Mouse (Mus musculus): ENCODE measurements around the gene Dbndd2.

Dbndd2 gene

DNA sequence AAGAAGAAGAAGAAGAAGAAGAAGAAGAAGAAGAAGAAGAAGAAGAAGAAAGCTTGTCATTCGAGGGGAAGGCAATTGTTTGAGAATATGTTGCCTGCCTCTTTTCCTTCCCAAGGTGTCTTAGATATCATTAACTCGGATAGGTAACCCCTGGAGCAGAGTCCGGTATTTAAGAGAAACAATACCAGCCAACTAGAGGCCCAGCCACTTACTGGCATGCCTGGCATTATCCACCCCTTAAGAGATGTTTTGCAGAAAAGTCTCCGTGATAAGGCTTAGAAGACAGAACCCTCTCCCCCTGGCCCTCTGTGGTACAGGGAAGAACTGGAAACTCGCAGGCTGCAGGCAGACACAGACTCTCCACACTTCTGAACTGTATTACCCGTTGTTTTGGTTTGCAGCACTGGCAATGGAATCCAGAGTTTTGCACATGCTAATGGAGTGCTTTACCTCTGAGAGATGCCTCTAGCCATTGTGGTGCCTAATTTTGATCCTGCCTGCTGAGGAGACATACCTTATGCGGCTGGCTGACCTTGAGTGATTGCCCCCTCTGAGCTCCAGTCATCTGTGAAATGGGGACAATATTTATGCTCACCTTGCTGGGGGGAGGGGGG is 31.9 kb upstream of the Dbndd2 start:
- no peak for DNase-seq (ENCODE audit: low spot score)

- DNase-seq (ENCODE audit: low spot score): no peak
These were observed 31.1 kb upstream of the Dbndd2 start for GRCm38 (mm10) chr2:164454846-164455245.

DNA sequence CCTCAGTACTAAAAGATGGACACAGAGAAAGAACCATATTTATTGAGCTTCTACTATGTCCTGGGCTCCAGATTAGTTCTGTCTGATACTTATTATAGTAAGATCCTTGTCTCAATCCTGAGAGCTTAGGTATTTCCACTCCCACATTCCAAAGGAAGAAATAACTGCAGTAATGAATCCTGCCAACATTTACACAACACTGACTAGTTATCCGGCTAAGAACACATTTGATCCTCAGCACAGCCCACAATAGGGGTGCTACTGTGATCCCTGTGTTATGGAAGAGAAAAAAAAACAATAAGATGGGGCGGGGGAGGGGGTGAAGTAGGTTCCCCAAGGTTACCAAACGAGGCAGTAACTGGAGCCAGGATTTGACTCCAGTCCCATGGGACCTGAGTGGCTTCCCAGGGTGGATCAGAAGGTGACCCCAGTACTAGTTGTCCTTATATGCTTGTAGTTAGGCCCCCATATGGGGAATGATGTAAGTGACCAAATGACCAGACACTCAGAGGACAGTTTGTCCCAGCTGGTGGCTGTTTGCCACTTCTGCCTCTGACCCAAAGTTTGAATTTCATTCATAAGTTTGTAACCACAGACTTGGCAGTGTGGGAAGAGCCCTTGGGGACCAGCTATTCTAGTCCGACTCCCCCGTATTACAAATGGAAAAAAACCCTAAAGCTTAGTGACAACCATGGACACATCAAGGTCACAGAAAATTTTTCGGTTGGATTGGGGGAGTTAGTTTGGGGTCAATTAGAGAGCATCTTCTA is 30.3 kb upstream of the Dbndd2 start:
- DNase-seq (ENCODE audit: low spot score): no peak

DNA sequence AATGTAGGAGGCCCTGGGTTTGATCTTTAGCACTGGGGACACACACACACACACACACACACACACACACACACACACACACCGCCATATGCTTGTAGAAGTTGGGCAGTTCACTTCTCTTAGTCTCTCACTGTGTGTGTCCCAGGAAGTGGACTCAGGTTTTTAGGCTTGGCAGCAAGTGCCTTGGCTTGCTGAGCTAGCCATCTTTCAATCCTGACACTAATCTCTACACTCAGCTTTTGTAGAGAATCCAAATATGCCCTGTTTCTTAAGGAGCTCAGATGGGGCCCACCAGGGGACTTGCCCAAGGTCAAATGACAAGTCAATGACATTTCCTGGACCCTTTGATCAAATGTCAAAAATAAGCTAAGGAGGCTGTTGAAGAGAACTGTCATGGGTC is 29.5 kb upstream of the Dbndd2 start:
- no peak for DNase-seq (ENCODE audit: low spot score)

DNA sequence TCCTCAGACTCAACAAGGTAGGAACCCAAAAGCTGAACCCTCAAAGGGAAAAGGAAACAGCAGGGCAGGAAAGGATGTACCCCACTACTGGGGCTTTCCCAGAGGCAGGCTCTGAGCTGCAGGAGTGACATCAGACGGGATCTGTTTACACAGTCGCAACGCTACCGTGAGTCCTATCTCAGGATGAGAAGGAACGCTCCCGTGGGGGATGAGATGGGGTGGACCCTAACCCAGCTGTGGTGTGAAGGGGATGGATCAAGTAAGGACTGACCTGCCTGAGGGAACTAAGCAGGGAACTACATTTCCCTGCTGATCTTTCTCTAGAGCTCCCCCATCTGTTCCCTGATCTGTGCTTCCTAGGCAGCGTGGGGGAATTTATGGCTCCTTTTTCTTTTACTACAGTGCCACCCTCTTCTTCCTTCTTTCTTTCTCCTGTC is 29.0 kb upstream of the Dbndd2 start, which contains the start of gene Sys1:
Gene Sys1, plus strand, starts transcription at position 101 of the 437 bp plus-strand sequence.
- no peak for DNase-seq (ENCODE audit: low spot score)

DNA sequence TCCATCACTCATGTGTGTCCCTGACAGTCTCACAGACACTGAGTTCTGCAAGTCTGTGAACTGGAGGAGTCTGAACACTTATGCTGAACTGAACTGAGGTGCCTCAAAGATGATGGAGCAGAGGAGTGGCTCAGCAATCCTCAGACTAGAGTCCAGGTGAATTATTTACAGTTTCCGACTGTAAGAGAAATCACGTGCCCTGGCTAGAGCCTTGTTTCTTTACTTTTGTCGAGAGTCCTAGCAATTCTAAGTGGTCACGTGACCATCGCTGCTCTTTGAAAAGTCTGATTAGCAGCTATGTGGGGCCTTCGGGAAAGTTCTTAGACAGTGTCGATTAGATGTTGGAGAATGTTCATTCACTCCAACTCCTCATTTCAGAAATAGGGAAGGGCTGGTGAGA is 28.0 kb upstream of the Dbndd2 start:
- no peak for DNase-seq (ENCODE audit: low spot score)

- no peak for DNase-seq (ENCODE audit: low spot score)
These were observed 27.4 kb upstream of the Dbndd2 start for GRCm38 (mm10) chr2:164458535-164458934.

DNA sequence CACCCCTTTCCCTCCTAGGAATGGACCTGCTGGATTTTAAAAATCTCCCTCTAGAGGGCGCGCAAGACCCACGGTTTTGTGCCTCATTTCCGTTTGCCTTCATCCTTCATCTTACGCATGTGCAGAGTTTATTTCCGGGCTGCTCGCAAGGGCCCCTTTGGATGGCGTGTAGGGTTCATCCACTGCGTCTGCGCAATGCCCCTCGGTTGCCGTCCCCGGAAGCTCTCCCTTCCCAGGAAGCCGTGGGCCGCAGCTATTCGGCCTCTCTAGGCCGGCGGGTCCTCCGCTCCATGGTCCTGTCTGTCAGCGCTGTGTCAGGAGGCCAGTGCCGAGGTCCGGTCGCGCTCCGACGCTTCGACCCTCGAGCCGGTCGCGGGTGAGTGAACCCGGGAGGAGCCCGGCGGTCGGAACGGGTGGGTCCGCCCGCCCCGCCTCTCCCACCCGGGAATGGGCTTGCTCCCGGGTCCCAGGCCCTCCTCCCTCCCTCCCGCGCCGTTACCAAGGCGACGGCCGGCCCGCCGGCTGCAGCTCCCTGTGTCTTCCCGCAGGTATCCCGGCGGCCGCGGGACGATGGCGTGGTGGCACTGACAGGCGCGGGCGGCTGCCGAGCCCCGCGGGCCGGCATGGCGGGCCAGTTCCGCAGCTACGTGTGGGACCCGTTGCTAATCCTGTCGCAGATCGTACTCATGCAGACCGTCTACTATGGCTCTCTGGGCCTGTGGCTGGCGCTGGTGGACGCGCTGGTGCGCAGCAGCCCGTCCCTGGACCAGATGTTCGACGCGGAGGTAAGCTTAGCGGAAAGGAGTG is 25.0 kb upstream of the Dbndd2 start, which contains the start of gene Gm20458:
Gene Gm20458, plus strand, starts transcription at position 223 of the 807 bp plus-strand sequence.
- DNase-seq (ENCODE audit: low spot score): peak; percentile 78

DNA sequence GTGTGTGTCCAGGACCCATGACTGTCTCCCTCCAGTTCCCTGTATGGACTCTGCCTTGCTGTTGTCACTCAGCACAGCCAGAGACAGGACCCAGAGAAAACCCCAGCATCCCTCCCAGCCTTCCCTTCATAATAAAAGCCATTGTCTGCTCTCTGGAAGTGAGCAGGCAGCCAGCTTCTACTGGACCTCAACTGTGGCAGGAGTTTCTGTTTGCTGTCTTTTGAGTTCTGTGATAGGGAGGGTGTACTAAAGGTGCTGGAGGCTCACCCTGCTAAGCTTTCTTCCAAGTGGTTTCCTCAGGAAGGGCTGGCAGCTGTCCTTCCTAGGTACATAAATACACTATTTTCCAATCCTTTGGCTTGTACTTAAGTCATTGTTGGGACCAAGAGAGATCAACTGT is 20.7 kb upstream of the Dbndd2 start:
- DNase-seq (ENCODE audit: low spot score): no peak

DNA sequence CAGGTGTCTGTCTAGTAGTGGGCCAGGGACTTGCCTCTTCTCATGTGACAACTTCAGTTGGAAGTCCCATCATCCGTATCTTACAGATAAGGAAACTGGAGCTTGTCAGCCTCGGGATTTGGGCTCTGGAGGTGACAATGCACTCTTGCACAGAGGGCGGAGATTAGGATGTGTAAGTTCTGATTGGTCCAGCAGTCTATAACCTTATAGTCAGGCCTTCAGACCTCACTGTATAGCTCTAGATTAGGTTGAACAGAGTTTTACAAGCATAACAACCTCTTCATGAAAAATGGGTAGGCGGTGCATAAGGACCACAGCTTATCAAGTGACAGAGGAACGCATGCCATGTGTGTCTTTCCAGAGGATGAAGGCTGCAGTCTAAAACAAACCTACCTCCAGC is 19.1 kb upstream of the Dbndd2 start:
- no peak for DNase-seq (ENCODE audit: low spot score)

GRCm38 (mm10) chr2:164470254-164470653 is 15.7 kb upstream of the Dbndd2 start:
- no peak for DNase-seq (ENCODE audit: low spot score)

- DNase-seq (ENCODE audit: low spot score): no peak
These were observed 12.3 kb upstream of the Dbndd2 start, which contains the start of gene Trp53tg5 for GRCm38 (mm10) chr2:164473624-164474023. Gene Trp53tg5 (minus strand): TSS chr2:164473724.

DNA sequence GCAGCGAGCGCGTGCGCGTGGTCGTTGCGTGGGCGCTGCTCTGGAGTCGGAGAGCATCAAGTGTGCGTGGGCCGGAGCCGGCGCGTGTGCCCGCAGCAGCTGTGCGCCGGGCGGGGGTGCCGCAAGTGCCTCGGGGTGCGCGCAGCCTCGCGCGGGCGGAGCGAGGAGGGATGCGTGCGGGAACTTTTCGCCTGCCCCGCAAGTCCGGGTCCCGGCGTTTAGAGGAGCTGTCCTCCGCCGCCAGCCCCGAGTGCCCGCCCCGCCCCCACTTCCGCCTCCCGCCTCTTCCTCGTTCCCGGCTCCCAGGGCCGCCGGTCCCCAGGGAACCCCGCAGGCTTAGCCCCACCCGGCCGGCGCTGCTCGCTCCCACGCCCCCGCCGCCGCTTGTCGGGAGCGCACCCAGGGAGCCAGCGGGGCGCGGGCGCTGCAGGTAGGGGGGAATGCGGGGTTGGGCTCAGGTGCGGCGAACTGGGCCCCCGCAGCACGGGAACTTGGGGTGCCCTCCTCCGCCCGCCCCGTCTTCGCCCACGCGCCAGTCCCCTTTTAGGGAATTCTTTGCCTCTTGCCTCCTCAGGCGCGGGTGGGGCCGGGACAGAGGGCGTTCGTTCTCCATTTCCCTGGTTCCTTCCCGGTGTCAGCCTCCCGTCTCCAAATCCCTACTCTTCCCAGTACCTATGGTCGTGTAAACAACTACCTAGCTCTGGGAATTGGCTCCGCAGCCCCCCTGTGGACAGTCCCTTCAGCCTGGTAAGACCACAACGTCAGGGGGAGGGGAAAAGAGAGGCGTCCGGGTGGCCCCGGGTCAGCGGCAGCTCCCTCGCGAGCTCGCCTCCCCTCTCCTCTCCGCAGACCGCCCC is 580 bp downstream of the Dbndd2 start:
- DNase-seq (ENCODE audit: low spot score): no peak

- DNase-seq (ENCODE audit: low spot score): no peak
These were observed 1.2 kb downstream of the Dbndd2 start for GRCm38 (mm10) chr2:164487115-164487527.

- no peak for DNase-seq (ENCODE audit: low spot score)
These were observed 1.9 kb downstream of the Dbndd2 start for GRCm38 (mm10) chr2:164487812-164488211.

DNA sequence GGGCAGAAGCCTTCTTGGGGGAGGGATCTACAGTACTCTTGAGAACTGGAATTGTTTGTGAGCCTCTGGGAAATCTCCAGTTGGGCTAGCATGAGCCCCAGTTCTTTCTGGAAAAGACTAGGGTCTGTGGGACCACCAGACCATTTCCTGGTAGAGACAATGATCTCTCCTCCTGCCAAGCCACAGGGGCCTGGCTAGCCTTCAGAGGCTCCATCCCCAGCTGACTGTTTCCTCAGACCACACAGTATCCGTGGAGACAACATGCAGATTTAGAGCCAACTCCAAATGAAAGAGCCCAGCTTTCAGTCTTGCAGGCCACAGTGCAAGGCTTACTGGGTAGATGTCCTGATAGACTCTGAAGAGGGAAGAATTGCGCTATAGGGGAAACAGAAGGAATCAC is 8.2 kb downstream of the Dbndd2 start:
- DNase-seq (ENCODE audit: low spot score): no peak

DNA sequence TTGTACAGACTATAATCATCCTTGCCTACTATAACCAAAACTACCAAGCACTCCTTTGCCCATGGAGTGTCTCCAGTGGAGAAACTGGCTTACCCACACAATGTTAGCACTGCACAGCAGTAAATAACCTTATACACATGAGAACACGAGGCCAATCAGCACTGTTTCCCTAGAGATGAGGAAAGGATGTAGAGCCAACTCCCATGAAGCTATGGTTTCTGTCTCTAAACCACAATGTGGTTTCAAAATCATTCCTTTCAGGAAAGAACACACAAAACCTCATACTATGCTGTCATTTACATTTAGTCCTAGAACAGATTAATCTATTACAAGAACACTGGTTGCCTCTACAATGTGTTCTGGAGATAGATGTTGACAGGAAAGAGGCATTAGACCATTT is 10.4 kb downstream of the Dbndd2 start:
- no peak for DNase-seq (ENCODE audit: low spot score)

- DNase-seq (ENCODE audit: low spot score): peak; percentile 77
These were observed 11.2 kb downstream of the Dbndd2 start, which contains the start of gene Pigt for GRCm38 (mm10) chr2:164496847-164497690. Gene Pigt (plus strand): TSS chr2:164497520.

DNA sequence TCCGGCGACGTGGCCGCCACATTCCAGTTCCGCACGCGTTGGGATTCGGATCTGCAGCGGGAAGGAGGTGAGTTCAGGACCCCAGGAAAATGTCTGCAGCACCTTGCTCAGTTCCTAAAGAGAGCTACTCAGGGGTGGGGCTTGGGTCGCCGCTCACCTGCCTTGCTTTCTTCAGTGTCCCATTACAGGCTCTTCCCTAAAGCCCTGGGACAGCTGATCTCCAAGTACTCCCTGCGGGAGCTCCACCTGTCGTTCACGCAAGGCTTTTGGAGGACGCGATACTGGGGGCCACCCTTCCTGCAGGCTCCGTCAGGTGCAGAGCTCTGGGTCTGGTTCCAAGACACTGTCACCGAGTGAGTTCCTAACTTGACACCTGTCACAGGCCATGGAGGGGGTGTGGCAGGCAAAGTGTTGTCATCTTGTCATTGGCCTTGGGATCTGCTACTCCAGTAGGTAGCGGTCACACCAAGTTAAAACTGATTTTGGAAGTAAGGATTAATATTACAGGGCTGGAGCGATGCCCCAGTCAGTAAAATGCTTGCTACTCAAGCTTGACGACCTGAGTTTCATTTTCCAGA is 11.9 kb downstream of the Dbndd2 start:
- DNase-seq (ENCODE audit: low spot score): no peak

DNA sequence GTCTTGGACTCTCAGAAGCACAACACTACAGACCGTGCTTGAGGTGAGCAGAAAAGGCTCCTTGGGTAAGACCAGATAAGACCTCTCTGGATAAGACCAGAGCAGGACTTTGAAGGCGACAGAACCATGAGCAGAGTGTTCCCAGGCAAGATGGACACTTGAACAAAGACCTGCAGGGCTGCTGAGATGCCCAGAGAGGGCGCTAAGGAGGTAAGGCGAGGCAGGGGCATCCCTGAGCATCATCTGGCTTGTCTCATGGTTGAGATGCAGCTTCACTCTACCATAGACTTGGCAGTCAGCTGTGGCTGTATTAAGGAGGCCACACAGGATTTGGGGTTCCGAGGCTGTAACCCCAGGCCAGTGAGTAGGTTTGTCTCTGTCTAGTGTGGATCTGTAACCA is 13.4 kb downstream of the Dbndd2 start:
- no peak for DNase-seq (ENCODE audit: low spot score)
